Mouse (Mus musculus): ENCODE results near the gene Slc28a2. TPM values are rescaled to one million over a fixed set of nuclear protein-coding genes. Genes with fewer than 3 reads are reported as not detected.
"Not testable (repeated sequence)": the region's sequence is repeated elsewhere in the genome, so short reads cannot be mapped to it uniquely, and the experiment has no call there.

The Slc28a2 gene
- polyA plus RNA-seq, 1 experiment from 2014 or later = not detected

GRCm38 (mm10) chr2:122385095-122385494 lies 41.2 kb upstream of the Slc28a2 start:
- DNase-seq = no peak
- Histone ChIP-seq H3K9ac (replicated peaks; ENCODE audit: low read length) (no peak overlapping the region), H3K27me3 (ENCODE audit: control insufficient read depth, insufficient read depth, low read length) (no peaks in the 10 kb centered on the region), H3K27ac (replicated peaks; ENCODE audit: low read depth, low read length) (no peak overlapping the region), H3K4me3 (replicated peaks; ENCODE audit: low read depth, low read length) (no peak overlapping the region), H3K4me1 (ENCODE audit: control insufficient read depth, insufficient read depth, low read length) (no peaks in the 10 kb centered on the region), H3K4me2 (ENCODE audit: low read length) (no peak overlapping the region), H3K9me3 (ENCODE audit: control insufficient read depth, low read length) (no peaks in the 10 kb centered on the region), H3K36me3 (ENCODE audit: control insufficient read depth, insufficient read depth, low read length) (no peaks in the 10 kb centered on the region)
- no peak for ATAC-seq (ENCODE audit: low FRiP score, low TSS enrichment)
- WGBS = 51% methylated on average over 3 of the region's 3 CpGs

GRCm38 (mm10) chr2:122387135-122387534 lies 39.1 kb upstream of the Slc28a2 start:
- H3K27me3 ChIP-seq (ENCODE audit: control insufficient read depth, insufficient read depth, low read length); H3K9me3 ChIP-seq (ENCODE audit: control insufficient read depth, low read length); H3K4me2 ChIP-seq (ENCODE audit: low read length); H3K27ac ChIP-seq (replicated peaks; ENCODE audit: low read depth, low read length); H3K4me1 ChIP-seq (ENCODE audit: control insufficient read depth, insufficient read depth, low read length); DNase-seq; H3K4me3 ChIP-seq (replicated peaks; ENCODE audit: low read depth, low read length); H3K9ac ChIP-seq (replicated peaks; ENCODE audit: low read length); H3K36me3 ChIP-seq (ENCODE audit: control insufficient read depth, insufficient read depth, low read length); ATAC-seq (ENCODE audit: low FRiP score, low TSS enrichment): not testable (repeated sequence)
- 97% methylated on average over 3 of the region's 3 CpGs for WGBS

GRCm38 (mm10) chr2:122396150-122396549 lies 30.1 kb upstream of the Slc28a2 start:
- DNase-seq (no peak), ATAC-seq (ENCODE audit: low FRiP score, low TSS enrichment) (no peak)
- Histone ChIP-seq H3K4me1 (ENCODE audit: control insufficient read depth, insufficient read depth, low read length) (no peaks in the 10 kb centered on the region), H3K4me3 (replicated peaks; ENCODE audit: low read depth, low read length) (no peak overlapping the region), H3K27me3 (ENCODE audit: control insufficient read depth, insufficient read depth, low read length) (no peaks in the 10 kb centered on the region), H3K9ac (replicated peaks; ENCODE audit: low read length) (no peak overlapping the region), H3K27ac (replicated peaks; ENCODE audit: low read depth, low read length) (no peak overlapping the region), H3K4me2 (ENCODE audit: low read length) (no peak overlapping the region), H3K9me3 (ENCODE audit: control insufficient read depth, low read length) (no peaks in the 10 kb centered on the region), H3K36me3 (ENCODE audit: control insufficient read depth, insufficient read depth, low read length) (no peaks in the 10 kb centered on the region)
- WGBS = 84% methylated on average over 1 of the region's 1 CpGs

- ATAC-seq (ENCODE audit: low FRiP score, low TSS enrichment) (no peak), DNase-seq (no peak)
- no peak overlapping the region for H3K4me2 ChIP-seq (ENCODE audit: low read length)
- no peaks in the 10 kb centered on the region for H3K4me1 ChIP-seq (ENCODE audit: control insufficient read depth, insufficient read depth, low read length)
- no peak overlapping the region for H3K9ac ChIP-seq (replicated peaks; ENCODE audit: low read length)
- no peaks in the 10 kb centered on the region for H3K9me3 ChIP-seq (ENCODE audit: control insufficient read depth, low read length)
- no peak overlapping the region for H3K4me3 ChIP-seq (replicated peaks; ENCODE audit: low read depth, low read length)
- no peak overlapping the region for H3K27ac ChIP-seq (replicated peaks; ENCODE audit: low read depth, low read length)
- no peaks in the 10 kb centered on the region for H3K36me3 ChIP-seq (ENCODE audit: control insufficient read depth, insufficient read depth, low read length)
- no peaks in the 10 kb centered on the region for H3K27me3 ChIP-seq (ENCODE audit: control insufficient read depth, insufficient read depth, low read length)
- WGBS = 90% methylated on average over 2 of the region's 2 CpGs
Measured at GRCm38 (mm10) chr2:122407607-122408006, 18.7 kb upstream of the Slc28a2 start.

GRCm38 (mm10) chr2:122408928-122409327 lies 17.3 kb upstream of the Slc28a2 start:
- no peak overlapping the region for H3K4me3 ChIP-seq (replicated peaks; ENCODE audit: low read depth, low read length)
- 86% methylated on average over 7 of the region's 7 CpGs for WGBS
- H3K27ac ChIP-seq (replicated peaks; ENCODE audit: low read depth, low read length) = no peak overlapping the region
- H3K4me2 ChIP-seq (ENCODE audit: low read length) = no peak overlapping the region
- no peak overlapping the region for H3K9ac ChIP-seq (replicated peaks; ENCODE audit: low read length)
- H3K36me3 ChIP-seq (ENCODE audit: control insufficient read depth, insufficient read depth, low read length) = no peaks in the 10 kb centered on the region
- H3K9me3 ChIP-seq (ENCODE audit: control insufficient read depth, low read length) = no peaks in the 10 kb centered on the region
- no peaks in the 10 kb centered on the region for H3K27me3 ChIP-seq (ENCODE audit: control insufficient read depth, insufficient read depth, low read length)
- H3K4me1 ChIP-seq (ENCODE audit: control insufficient read depth, insufficient read depth, low read length) = no peaks in the 10 kb centered on the region
- DNase-seq (no peak), ATAC-seq (ENCODE audit: low FRiP score, low TSS enrichment) (no peak)

GRCm38 (mm10) chr2:122426645-122427044 lies 368 bp downstream of the Slc28a2 start:
- not testable (repeated sequence) for ATAC-seq (ENCODE audit: low FRiP score, low TSS enrichment); H3K4me2 ChIP-seq (ENCODE audit: low read length); H3K4me1 ChIP-seq (ENCODE audit: control insufficient read depth, insufficient read depth, low read length); H3K4me3 ChIP-seq (replicated peaks; ENCODE audit: low read depth, low read length); H3K9me3 ChIP-seq (ENCODE audit: control insufficient read depth, low read length); H3K9ac ChIP-seq (replicated peaks; ENCODE audit: low read length); H3K27me3 ChIP-seq (ENCODE audit: control insufficient read depth, insufficient read depth, low read length); H3K27ac ChIP-seq (replicated peaks; ENCODE audit: low read depth, low read length); DNase-seq; H3K36me3 ChIP-seq (ENCODE audit: control insufficient read depth, insufficient read depth, low read length)
- WGBS = 83% methylated on average over 2 of the region's 2 CpGs

GRCm38 (mm10) chr2:122438706-122439482 lies 12.6 kb downstream of the Slc28a2 start:
- not testable (repeated sequence) for H3K9me3 ChIP-seq (ENCODE audit: control insufficient read depth, low read length); ATAC-seq (ENCODE audit: low FRiP score, low TSS enrichment); H3K4me3 ChIP-seq (replicated peaks; ENCODE audit: low read depth, low read length); H3K36me3 ChIP-seq (ENCODE audit: control insufficient read depth, insufficient read depth, low read length); H3K4me1 ChIP-seq (ENCODE audit: control insufficient read depth, insufficient read depth, low read length); H3K4me2 ChIP-seq (ENCODE audit: low read length); H3K9ac ChIP-seq (replicated peaks; ENCODE audit: low read length); H3K27ac ChIP-seq (replicated peaks; ENCODE audit: low read depth, low read length); H3K27me3 ChIP-seq (ENCODE audit: control insufficient read depth, insufficient read depth, low read length); DNase-seq
- 88% methylated on average over 5 of the region's 5 CpGs for WGBS

GRCm38 (mm10) chr2:122440521-122440920 lies 14.2 kb downstream of the Slc28a2 start:
- ATAC-seq (ENCODE audit: low FRiP score, low TSS enrichment); H3K27ac ChIP-seq (replicated peaks; ENCODE audit: low read depth, low read length); DNase-seq; H3K4me2 ChIP-seq (ENCODE audit: low read length); H3K9me3 ChIP-seq (ENCODE audit: control insufficient read depth, low read length); H3K4me3 ChIP-seq (replicated peaks; ENCODE audit: low read depth, low read length); H3K36me3 ChIP-seq (ENCODE audit: control insufficient read depth, insufficient read depth, low read length); H3K4me1 ChIP-seq (ENCODE audit: control insufficient read depth, insufficient read depth, low read length); H3K9ac ChIP-seq (replicated peaks; ENCODE audit: low read length); H3K27me3 ChIP-seq (ENCODE audit: control insufficient read depth, insufficient read depth, low read length): not testable (repeated sequence)
- WGBS = 6% methylated on average over 1 of the region's 3 CpGs

Measured in midbrain, embryonic 14.5 days (tissue).